Mouse (Mus musculus): ENCODE measurements around the gene 4921517D22Rik.

DNA sequence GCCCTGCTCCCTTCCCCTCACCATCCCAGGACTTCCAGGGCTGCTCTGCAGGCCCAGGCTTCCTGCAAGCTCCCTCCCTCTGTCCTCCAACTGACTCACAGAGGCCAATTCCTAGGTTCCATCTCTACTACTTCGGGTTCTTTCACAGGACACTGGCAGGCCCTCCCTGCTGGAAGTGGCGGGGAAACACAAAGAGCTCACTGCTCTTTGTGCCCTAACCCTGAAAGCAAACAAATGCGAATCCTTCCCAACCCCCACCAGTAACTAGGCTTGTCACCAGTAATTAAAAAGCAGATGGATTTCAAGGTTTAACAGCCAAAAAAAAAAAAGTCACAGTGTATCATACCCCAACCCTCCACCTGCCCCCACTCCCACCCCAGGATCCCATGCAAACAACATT is 19.7 kb downstream of the 4921517D22Rik start:
- no peak for TF ChIP-seq POLR2A (IDR thresholded peaks at IDR 0.05; ENCODE audit: low read depth, low read length)
- no peak for TF ChIP-seq CTCF (IDR thresholded peaks at IDR 0.05; ENCODE audit: borderline replicate concordance, insufficient read depth, low read length)

Data from embryonic fibroblast, embryonic 13.5 days (primary cell).